Mouse (Mus musculus) thymus, adult 2 months (tissue): ENCODE measurements around the gene Kif13a.

Source experiments
- CTCF ChIP-seq: fragments of 200-500 bp; IDR thresholded peaks from 2 replicates; pipeline ENCODE4 v1.5.1; 2012; ENCODE audit warnings: mild to moderate bottlenecking, control low read depth, low read length, moderate library complexity, borderline replicate concordance; ENCODE audit not compliant: control insufficient read depth, poor library complexity, insufficient read depth; ENCODE audit errors: extremely low read depth
- POLR2A ChIP-seq: fragments of 200-500 bp; IDR thresholded peaks from 2 replicates; pipeline ENCODE4 v1.6.1; 2012; ENCODE audit warnings: mild to moderate bottlenecking, low read length, control low read depth, moderate library complexity; ENCODE audit not compliant: control insufficient read depth, poor library complexity, insufficient read depth; ENCODE audit errors: extremely low read depth

GRCm38 (mm10) chr13:46801196-46801595 is 128.5 kb downstream of the Kif13a start:
- TF ChIP-seq POLR2A (no peak), CTCF (no peak)
